Mouse (Mus musculus) forebrain, postnatal 0 days (tissue): ENCODE results near the gene Ampd3. TPM values are rescaled to one million over a fixed set of nuclear protein-coding genes. Genes with fewer than 3 reads are reported as not detected.

Source experiments
- ATAC-seq: fragments of 200-750 bp; cut with Nextera tagmentation; 2 replicates; pipeline ENCODE4 v1.8.0; 2017; ENCODE audit warnings: mild to moderate bottlenecking, moderate library complexity
- DNase-seq: peaks from one replicate; pipeline ENCODE4 v3.0.0-alpha.2; 2015
- H3K27ac ChIP-seq: fragments of 300-500 bp; sonication (generic); 2 replicates; pipeline ENCODE4 v1.5.1; 2014; ENCODE audit warnings: low read depth, mild to moderate bottlenecking, antibody characterized with exemption, low read length, moderate library complexity, mixed read lengths
- H3K27me3 ChIP-seq: fragments of 300-500 bp; sonication (generic); 2 replicates; pipeline ENCODE4 v1.6.1; 2014; ENCODE audit warnings: mild to moderate bottlenecking, low read length, mixed read lengths; ENCODE audit not compliant: insufficient read depth
- H3K36me3 ChIP-seq: fragments of 300-500 bp; sonication (generic); 2 replicates; pipeline ENCODE4 v1.6.1; 2014; ENCODE audit warnings: mild to moderate bottlenecking, moderate library complexity; ENCODE audit not compliant: insufficient read depth
- H3K4me1 ChIP-seq: fragments of 300-500 bp; sonication (generic); 2 replicates; pipeline ENCODE4 v1.6.1; 2014; ENCODE audit warnings: antibody characterized with exemption; ENCODE audit not compliant: insufficient read depth
- H3K4me2 ChIP-seq: fragments of 300-500 bp; sonication (generic); 2 replicates; pipeline ENCODE4 v1.6.1; 2014; ENCODE audit warnings: low read depth, mild to moderate bottlenecking, moderate library complexity
- H3K4me3 ChIP-seq: fragments of 300-500 bp; sonication (generic); 2 replicates; pipeline ENCODE4 v1.5.1; 2014; ENCODE audit warnings: low read depth, low read length, mixed read lengths
- H3K9ac ChIP-seq: fragments of 300-500 bp; sonication (generic); 2 replicates; pipeline ENCODE4 v1.6.1; 2014; ENCODE audit warnings: mild to moderate bottlenecking
- H3K9me3 ChIP-seq: fragments of 300-500 bp; sonication (generic); 2 replicates; pipeline ENCODE4 v1.6.1; 2016; ENCODE audit warnings: low read length
- CTCF ChIP-seq: sonication (generic); IDR thresholded peaks from 2 replicates; pipeline ENCODE4 v1.5.1; 2016; ENCODE audit warnings: antibody characterized with exemption, control low read depth, low read depth
- whole genome bisulfite sequencing: fragments of 180-500 bp; shearing (Covaris S2); extraction: QIAGEN DNeasy Blood & Tissue Kit; methylation state at CpG from one replicate; pipeline ENCODE4 v1.1.7; 2014; 5-methylcytosine and 5-hydroxymethylcytosine counted together
- polyA plus RNA-seq: library from polyadenylated mRNA; unstranded; fragments of >200 nt; fragmentation: Nextera tagmentation; extraction: Ambion mirVana; gene quantifications from 2 replicates; pipeline ENCODE4 v1.2.1, GENCODE M21; 2015
- total RNA-seq: library from RNA; depleted of rRNA; stranded (reverse); fragments of >200 nt; gene quantifications from 2 replicates; pipeline ENCODE4 v1.2.3, GENCODE M21; 2014; rRNA removed

Gene Ampd3
- 9.9 and 11.0 TPM in 2 replicates for total RNA-seq
- 4.8 and 8.6 TPM in 2 replicates for polyA plus RNA-seq

DNA sequence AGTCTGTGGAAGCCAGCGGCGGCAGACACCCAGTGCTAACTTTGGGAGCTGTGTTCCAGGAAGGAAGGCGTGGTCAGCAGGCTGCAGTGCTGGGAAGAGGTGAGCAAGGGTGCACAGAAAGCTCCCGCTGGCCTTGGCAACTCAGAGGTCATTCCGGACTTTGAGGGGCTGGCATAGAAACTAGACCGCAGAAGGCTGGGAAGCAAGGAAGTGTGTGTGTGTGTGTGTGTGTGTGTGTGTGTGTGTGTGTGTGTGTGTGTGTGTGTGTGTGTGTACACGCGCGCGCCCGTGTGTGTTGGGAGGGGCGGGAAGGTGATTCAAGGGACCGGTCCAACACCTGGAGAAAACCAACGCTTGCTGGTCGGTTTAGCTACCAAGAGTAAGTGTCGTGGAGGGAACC, at the start of gene Ampd3:
Ampd3 (plus strand) TSS at position 206 of the 400 bp plus-strand sequence.
- WGBS: 27% methylated on average over 14 of the region's 16 CpGs
- Histone ChIP-seq H3K27ac (no peak within 1 kb of the TSS), H3K4me3 (peak within 1 kb of the TSS; percentile 55), H3K9ac (peak within 1 kb of the TSS; percentile 79), H3K4me2 (peak within 1 kb of the TSS; percentile 96), H3K36me3 (no peaks in the 10 kb centered on the region), H3K4me1 (peaks cover 7% of the 10 kb centered on the region; the same call in 1 of the 2 replicates), H3K27me3 (no peaks in the 10 kb centered on the region), H3K9me3 (no peaks in the 10 kb centered on the region)
- 0 out of 2 replicates have a peak, but pooled peaks have one; percentile 5 for ATAC-seq
- no peak for DNase-seq
- no peak for TF ChIP-seq CTCF

DNA sequence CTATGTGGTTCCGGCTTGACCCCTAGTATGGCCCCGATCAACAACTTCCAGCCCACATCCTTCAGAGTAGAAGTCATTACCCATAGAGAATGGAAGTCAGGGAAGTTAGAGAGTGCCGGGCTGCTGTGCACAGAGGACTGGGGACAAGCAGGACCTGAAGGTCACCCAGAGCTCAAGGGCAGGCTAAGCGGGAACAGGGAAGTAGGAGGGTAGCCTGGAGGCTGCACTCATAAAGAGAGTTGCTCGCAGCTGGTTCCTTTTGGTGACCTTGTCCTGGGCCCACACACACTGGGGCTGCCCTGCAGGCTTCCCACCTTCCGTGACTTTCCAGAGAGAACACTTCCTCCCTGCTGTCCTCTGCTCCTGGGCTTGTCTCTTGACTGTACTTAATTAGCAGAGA, 49.5 kb upstream of the Ampd3 start:
- ATAC-seq (no peak), DNase-seq (no peak)
- Histone ChIP-seq H3K4me2 (no peak overlapping the region), H3K9me3 (no peaks in the 10 kb centered on the region), H3K27ac (no peak overlapping the region), H3K4me1 (no peaks in the 10 kb centered on the region), H3K4me3 (no peak overlapping the region), H3K27me3 (no peaks in the 10 kb centered on the region), H3K9ac (no peak overlapping the region), H3K36me3 (no peaks in the 10 kb centered on the region)
- TF ChIP-seq CTCF: no peak
- WGBS: 90% methylated on average over 6 of the region's 6 CpGs

DNA sequence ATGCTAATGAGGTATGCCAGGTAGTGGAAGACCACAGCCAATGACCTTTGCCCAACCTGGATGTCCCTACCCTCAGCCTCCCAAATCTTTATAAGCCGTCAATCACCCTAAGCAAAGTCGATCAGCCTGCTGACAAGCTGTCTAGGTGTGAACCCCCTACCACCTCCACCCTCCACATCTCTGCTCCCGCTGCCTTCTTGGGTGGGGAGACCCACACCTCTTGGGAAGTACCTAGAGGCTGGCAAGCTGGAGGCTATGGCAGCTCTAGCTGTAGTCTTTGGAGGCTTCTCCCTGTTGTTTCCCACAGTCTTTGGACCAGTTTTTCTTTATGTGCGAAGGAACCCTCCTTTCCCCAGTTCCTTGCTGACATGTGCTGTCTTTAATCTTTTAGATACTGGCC, 48.1 kb upstream of the Ampd3 start:
- no peak overlapping the region for H3K27ac ChIP-seq
- no peak overlapping the region for H3K4me3 ChIP-seq
- no peak for TF ChIP-seq CTCF
- no peaks in the 10 kb centered on the region for H3K4me1 ChIP-seq
- DNase-seq: no peak
- 81% methylated on average over 4 of the region's 4 CpGs for whole genome bisulfite sequencing
- no peak overlapping the region for H3K9ac ChIP-seq
- H3K27me3 ChIP-seq: no peaks in the 10 kb centered on the region
- H3K9me3 ChIP-seq: no peaks in the 10 kb centered on the region
- no peak overlapping the region for H3K4me2 ChIP-seq
- ATAC-seq: no peak
- no peaks in the 10 kb centered on the region for H3K36me3 ChIP-seq

DNA sequence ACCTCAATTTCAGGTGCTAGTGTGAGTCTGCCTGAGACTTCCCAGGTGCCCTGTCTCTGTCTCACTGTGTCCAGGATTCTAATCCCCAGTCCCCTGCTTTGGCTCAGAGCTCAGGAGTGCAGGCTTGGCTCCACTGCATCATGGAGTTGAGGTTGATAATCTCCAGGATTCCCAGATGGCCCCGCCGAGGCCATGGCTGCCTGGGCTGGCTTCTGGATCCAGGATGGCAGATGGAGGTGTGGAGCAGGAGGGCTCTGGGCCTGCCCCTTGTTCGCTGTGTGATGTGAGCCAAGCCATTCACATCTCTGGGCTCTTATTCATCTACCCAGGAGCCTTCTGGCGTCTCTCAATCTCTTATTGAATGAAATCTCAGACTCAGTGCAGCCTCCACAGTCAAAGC, 45.8 kb upstream of the Ampd3 start:
- no peak for ATAC-seq
- 72% methylated on average over 4 of the region's 4 CpGs for WGBS
- DNase-seq: no peak

DNA sequence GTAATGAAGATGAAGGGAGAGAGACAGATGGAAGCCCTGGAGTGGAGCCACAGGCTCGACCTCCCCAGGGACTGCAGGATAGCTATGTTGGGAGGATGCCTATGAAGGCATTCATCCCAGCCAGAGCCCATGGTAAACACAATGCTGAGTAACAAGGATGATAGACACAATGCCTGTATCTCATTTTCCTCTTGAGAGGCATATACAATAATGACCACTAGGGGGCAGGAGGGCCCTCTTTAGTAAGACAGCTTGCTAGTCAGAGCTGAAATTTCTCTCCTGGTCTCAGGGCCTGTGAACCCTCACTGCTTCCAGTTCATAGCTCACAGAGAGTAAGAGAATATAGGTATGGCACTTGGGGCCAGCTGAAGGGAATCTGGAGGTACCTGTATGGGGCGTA, 41.0 kb upstream of the Ampd3 start:
- Histone ChIP-seq H3K9me3 (no peaks in the 10 kb centered on the region), H3K27ac (no peak overlapping the region), H3K4me3 (no peak overlapping the region), H3K4me1 (no peaks in the 10 kb centered on the region), H3K27me3 (no peaks in the 10 kb centered on the region), H3K4me2 (no peak overlapping the region), H3K36me3 (no peaks in the 10 kb centered on the region), H3K9ac (no peak overlapping the region)
- ATAC-seq (peak; percentile 77), DNase-seq (peak; percentile 83)
- 33% methylated on average over 2 of the region's 2 CpGs for WGBS
- peak; percentile 94 for TF ChIP-seq CTCF

More for the DNA sequence above, 45.8 kb upstream of the Ampd3 start:
- TF ChIP-seq CTCF: no peak
- Histone ChIP-seq H3K4me3 (no peak overlapping the region), H3K27me3 (no peaks in the 10 kb centered on the region), H3K27ac (no peak overlapping the region), H3K9me3 (no peaks in the 10 kb centered on the region), H3K36me3 (no peaks in the 10 kb centered on the region), H3K4me2 (no peak overlapping the region), H3K9ac (no peak overlapping the region), H3K4me1 (no peaks in the 10 kb centered on the region)

DNA sequence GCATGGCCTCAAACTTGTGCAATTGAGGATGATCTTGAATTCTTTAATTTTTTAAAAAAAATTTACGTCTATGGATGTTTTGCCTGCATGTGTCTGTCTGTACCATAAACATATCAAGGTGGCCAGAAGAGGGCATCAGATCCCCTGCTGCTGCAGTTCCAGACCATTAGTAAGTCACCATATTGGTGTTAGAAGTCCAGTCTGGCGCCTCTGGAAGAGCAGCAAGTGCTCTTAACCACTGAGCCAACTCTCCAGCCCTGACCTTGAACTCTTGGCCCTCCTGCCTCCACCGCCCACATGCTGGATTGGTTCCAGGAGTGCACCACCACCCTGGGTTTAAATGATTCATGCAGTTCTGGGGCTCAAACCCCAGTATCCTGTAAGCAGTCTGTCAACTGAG, 39.1 kb upstream of the Ampd3 start:
- no peak; the same call in 1 of the 2 replicates for ATAC-seq
- WGBS: 44% methylated on average over 3 of the region's 3 CpGs
- H3K27me3 ChIP-seq: no peaks in the 10 kb centered on the region
- H3K4me2 ChIP-seq: no peak overlapping the region
- no peaks in the 10 kb centered on the region for H3K36me3 ChIP-seq
- H3K4me1 ChIP-seq: no peaks in the 10 kb centered on the region
- H3K4me3 ChIP-seq: no peak overlapping the region
- H3K9me3 ChIP-seq: no peaks in the 10 kb centered on the region
- TF ChIP-seq CTCF: peak; percentile 58
- DNase-seq: peak; percentile 31
- no peak overlapping the region for H3K27ac ChIP-seq
- H3K9ac ChIP-seq: no peak overlapping the region

DNA sequence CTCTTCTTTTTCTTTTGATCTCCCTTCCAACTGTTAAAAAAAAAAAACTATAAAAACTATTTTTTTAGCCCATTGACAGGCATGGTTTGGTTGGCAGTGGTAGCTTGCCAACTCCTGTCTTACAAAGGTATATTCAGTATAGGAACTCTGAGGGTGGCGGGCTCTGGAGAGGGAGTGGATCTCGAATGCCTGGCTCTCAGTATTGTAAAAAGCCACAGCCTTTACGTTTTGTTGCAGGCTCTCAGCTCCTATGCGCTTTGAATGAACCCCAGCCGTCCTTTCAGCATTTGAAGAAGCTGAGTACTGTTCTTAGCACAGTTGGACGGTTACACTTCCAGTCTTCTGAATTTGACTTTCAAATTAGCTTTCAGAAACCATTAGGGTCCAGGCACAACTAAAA, 38.7 kb upstream of the Ampd3 start:
- no peaks in the 10 kb centered on the region for H3K9me3 ChIP-seq
- H3K4me3 ChIP-seq: no peak overlapping the region
- ATAC-seq: no peak; the same call in 1 of the 2 replicates
- no peaks in the 10 kb centered on the region for H3K36me3 ChIP-seq
- no peaks in the 10 kb centered on the region for H3K4me1 ChIP-seq
- TF ChIP-seq CTCF: no peak
- H3K27ac ChIP-seq: no peak overlapping the region
- no peak overlapping the region for H3K4me2 ChIP-seq
- H3K27me3 ChIP-seq: no peaks in the 10 kb centered on the region
- H3K9ac ChIP-seq: no peak overlapping the region
- DNase-seq: no peak
- 15% methylated on average over 6 of the region's 6 CpGs for WGBS
